Mouse (Mus musculus): Measurements from ENCODE around the gene Lgmn. TPM values are rescaled to one million over a fixed set of nuclear protein-coding genes. Genes with fewer than 3 reads are reported as not detected.
A peak's percentile ranks its signal among the peaks of the same experiment; 100 is the strongest.

The Lgmn gene
- total and polyA plus RNA-seq, 2 experiments from 2014 or later = 94.0 to 118 TPM

DNA sequence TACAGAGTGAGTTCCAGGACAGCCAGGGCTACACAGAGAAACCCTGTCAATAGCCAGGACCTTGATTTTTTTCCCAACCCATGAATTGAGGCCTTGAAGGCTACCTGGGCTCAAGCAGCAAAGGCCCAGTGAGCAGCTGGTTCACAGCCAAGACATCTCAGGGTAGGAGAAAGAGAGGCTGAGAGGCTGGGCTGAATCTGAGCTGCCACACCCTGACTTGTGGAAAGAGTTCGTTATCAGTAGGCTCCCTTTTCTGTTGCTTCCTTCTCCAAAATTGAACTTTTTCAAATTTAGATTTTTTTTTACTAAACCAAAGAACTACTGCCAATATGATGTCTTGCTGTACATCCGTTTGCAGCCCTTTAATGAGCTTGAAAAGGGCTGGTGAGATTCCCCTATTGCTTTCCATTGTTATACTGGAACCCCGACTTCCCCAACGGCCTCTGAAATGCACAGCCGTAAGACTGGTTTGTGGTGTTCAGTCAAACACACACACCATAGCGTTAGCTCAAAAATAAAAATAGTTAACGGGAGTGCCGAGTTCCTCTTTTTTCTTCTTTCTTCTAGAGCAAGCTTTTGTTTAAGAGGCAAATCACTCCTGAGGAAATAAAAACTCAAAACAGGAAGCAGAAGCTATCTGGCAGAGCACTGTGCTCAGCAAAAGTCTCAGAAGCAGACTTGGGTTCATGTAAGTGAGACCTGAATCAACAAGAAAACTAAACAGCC, 11.7 kb upstream of the Lgmn start:
- Histone ChIP-seq H3K27me3 (ENCODE audit: control insufficient read depth, insufficient read depth, low read length) (no peaks in the 10 kb centered on the region), H3K36me3 (replicated peaks; ENCODE audit: control insufficient read depth, insufficient read depth, low read length) (no peaks in the 10 kb centered on the region), H3K4me3 (ENCODE audit: low read depth, low read length) (no peak overlapping the region), H3K9ac (replicated peaks; ENCODE audit: low read depth, low read length) (no peak overlapping the region), H3K4me2 (ENCODE audit: low read depth, low read length) (no peak overlapping the region), H3K9me3 (replicated peaks; ENCODE audit: control insufficient read depth, low read length) (no peaks in the 10 kb centered on the region), H3K27ac (ENCODE audit: low read depth) (peak overlapping the region; percentile 69), H3K4me1 (ENCODE audit: control insufficient read depth, insufficient read depth) (peaks cover 10% of the 10 kb centered on the region; the same call in 1 of the 2 replicates)
- TF ChIP-seq EP300 (IDR thresholded peaks at IDR 0.05; ENCODE audit: low read depth) (no peak), CTCF (IDR thresholded peaks at IDR 0.05; ENCODE audit: low read depth) (no peak)
- ATAC-seq (ENCODE audit: insufficient read depth, low read depth) (no peak), DNase-seq (ENCODE audit: low spot score) (peak; percentile 31)
- 71% methylated on average over 8 of the region's 8 CpGs for WGBS

GRCm38 (mm10) chr12:102450437-102450836, 10.8 kb upstream of the Lgmn start:
- Histone ChIP-seq H3K9me3 (replicated peaks; ENCODE audit: control insufficient read depth, low read length) (no peaks in the 10 kb centered on the region), H3K36me3 (replicated peaks; ENCODE audit: control insufficient read depth, insufficient read depth, low read length) (no peaks in the 10 kb centered on the region), H3K9ac (replicated peaks; ENCODE audit: low read depth, low read length) (no peak overlapping the region), H3K27ac (ENCODE audit: low read depth) (peak overlapping the region; percentile 69), H3K4me2 (ENCODE audit: low read depth, low read length) (no peak overlapping the region), H3K4me3 (ENCODE audit: low read depth, low read length) (no peak overlapping the region), H3K4me1 (ENCODE audit: control insufficient read depth, insufficient read depth) (peaks cover 10% of the 10 kb centered on the region; the same call in 1 of the 2 replicates), H3K27me3 (ENCODE audit: control insufficient read depth, insufficient read depth, low read length) (no peaks in the 10 kb centered on the region)
- DNase-seq (ENCODE audit: low spot score) = peak; percentile 22
- WGBS = 21% methylated on average over 10 of the region's 10 CpGs
- TF ChIP-seq EP300 (IDR thresholded peaks at IDR 0.05; ENCODE audit: low read depth) = no peak
- no peak for TF ChIP-seq CTCF (IDR thresholded peaks at IDR 0.05; ENCODE audit: low read depth)
- peak; percentile 33 for ATAC-seq (ENCODE audit: insufficient read depth, low read depth)

DNA sequence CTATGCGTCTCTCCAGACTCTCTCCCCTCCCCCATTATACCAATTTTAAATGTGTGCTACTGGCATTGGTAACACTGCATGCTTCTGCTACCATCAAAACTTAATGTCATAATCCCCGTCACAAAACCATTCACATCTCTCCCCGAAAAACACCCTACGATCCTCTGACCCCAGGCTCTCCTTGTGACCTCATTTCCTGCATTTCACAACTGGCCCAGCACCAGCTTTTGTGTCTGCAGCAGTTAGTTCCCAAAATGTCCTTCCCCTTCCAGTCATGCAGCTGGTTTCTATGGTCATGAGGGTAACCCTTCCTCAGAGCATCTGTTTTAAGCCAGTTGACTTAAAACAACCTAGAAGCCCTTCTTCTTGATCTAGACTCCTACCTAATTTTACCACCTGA, 5.8 kb upstream of the Lgmn start:
- no peaks in the 10 kb centered on the region for H3K9me3 ChIP-seq (replicated peaks; ENCODE audit: control insufficient read depth, low read length)
- TF ChIP-seq EP300 (IDR thresholded peaks at IDR 0.05; ENCODE audit: low read depth) (no peak), CTCF (IDR thresholded peaks at IDR 0.05; ENCODE audit: low read depth) (no peak)

GRCm38 (mm10) chr12:102443676-102444075, 4.1 kb upstream of the Lgmn start:
- 70% methylated on average over 5 of the region's 5 CpGs for WGBS
- H3K4me3 ChIP-seq (ENCODE audit: low read depth, low read length) = no peak overlapping the region
- no peak overlapping the region for H3K4me2 ChIP-seq (ENCODE audit: low read depth, low read length)
- H3K27ac ChIP-seq (ENCODE audit: low read depth) = no peak overlapping the region
- DNase-seq (ENCODE audit: low spot score) (no peak), ATAC-seq (ENCODE audit: insufficient read depth, low read depth) (no peak)
- no peaks in the 10 kb centered on the region for H3K9me3 ChIP-seq (replicated peaks; ENCODE audit: control insufficient read depth, low read length)
- no peaks in the 10 kb centered on the region for H3K27me3 ChIP-seq (ENCODE audit: control insufficient read depth, insufficient read depth, low read length)
- no peak overlapping the region for H3K9ac ChIP-seq (replicated peaks; ENCODE audit: low read depth, low read length)
- H3K36me3 ChIP-seq (replicated peaks; ENCODE audit: control insufficient read depth, insufficient read depth, low read length) = no peaks in the 10 kb centered on the region
- no peak for TF ChIP-seq EP300 (IDR thresholded peaks at IDR 0.05; ENCODE audit: low read depth)
- TF ChIP-seq CTCF (IDR thresholded peaks at IDR 0.05; ENCODE audit: low read depth) = no peak
- no peaks in the 10 kb centered on the region; the same call in 1 of the 2 replicates for H3K4me1 ChIP-seq (ENCODE audit: control insufficient read depth, insufficient read depth)

More for the DNA sequence above, 5.8 kb upstream of the Lgmn start:
- no peak for ATAC-seq (ENCODE audit: insufficient read depth, low read depth)
- no peak for DNase-seq (ENCODE audit: low spot score)
- no peak overlapping the region for H3K27ac ChIP-seq (ENCODE audit: low read depth)
- 57% methylated on average over 4 of the region's 4 CpGs for WGBS
- H3K4me1 ChIP-seq (ENCODE audit: control insufficient read depth, insufficient read depth) = no peaks in the 10 kb centered on the region
- H3K4me2 ChIP-seq (ENCODE audit: low read depth, low read length) = no peak overlapping the region
- H3K27me3 ChIP-seq (ENCODE audit: control insufficient read depth, insufficient read depth, low read length) = no peaks in the 10 kb centered on the region
- no peak overlapping the region for H3K4me3 ChIP-seq (ENCODE audit: low read depth, low read length)
- no peak overlapping the region for H3K9ac ChIP-seq (replicated peaks; ENCODE audit: low read depth, low read length)
- no peaks in the 10 kb centered on the region for H3K36me3 ChIP-seq (replicated peaks; ENCODE audit: control insufficient read depth, insufficient read depth, low read length)

- TF ChIP-seq CTCF (IDR thresholded peaks at IDR 0.05; ENCODE audit: low read depth) (no peak), EP300 (IDR thresholded peaks at IDR 0.05; ENCODE audit: low read depth) (no peak)
- no peak for DNase-seq (ENCODE audit: low spot score)
- H3K4me2 ChIP-seq (ENCODE audit: low read depth, low read length) = no peak overlapping the region
- 79% methylated on average over 15 of the region's 15 CpGs for WGBS
- H3K4me1 ChIP-seq (ENCODE audit: control insufficient read depth, insufficient read depth) = no peaks in the 10 kb centered on the region; the same call in 1 of the 2 replicates
- no peak for ATAC-seq (ENCODE audit: insufficient read depth, low read depth)
- no peak overlapping the region for H3K27ac ChIP-seq (ENCODE audit: low read depth)
- H3K4me3 ChIP-seq (ENCODE audit: low read depth, low read length) = no peak overlapping the region
- H3K27me3 ChIP-seq (ENCODE audit: control insufficient read depth, insufficient read depth, low read length) = no peaks in the 10 kb centered on the region
- H3K36me3 ChIP-seq (replicated peaks; ENCODE audit: control insufficient read depth, insufficient read depth, low read length) = no peaks in the 10 kb centered on the region
- H3K9ac ChIP-seq (replicated peaks; ENCODE audit: low read depth, low read length) = no peak overlapping the region
- no peaks in the 10 kb centered on the region for H3K9me3 ChIP-seq (replicated peaks; ENCODE audit: control insufficient read depth, low read length)
Observed at GRCm38 (mm10) chr12:102442639-102443038, 3.0 kb upstream of the Lgmn start.

DNA sequence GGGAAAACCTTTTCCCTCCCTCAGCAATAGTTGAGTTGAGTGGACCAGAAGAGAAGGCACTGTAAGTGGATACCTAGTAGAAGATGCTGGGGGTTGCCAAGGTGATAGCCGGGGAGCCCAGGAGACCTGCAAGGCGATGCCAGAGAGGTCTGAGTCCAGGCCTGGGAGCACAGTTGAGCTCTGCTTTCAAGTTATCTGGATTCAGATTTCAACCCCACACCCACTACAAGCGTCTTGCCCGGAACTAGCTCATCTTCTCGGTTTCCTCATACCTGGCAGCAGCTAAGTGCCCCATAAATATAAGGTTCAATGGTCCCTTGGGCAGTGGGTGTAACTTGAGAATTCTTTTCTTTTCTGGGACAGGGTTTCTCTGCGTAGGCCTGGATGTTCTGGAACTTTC, 1.5 kb upstream of the Lgmn start:
- Histone ChIP-seq H3K4me3 (ENCODE audit: low read depth, low read length) (no peak overlapping the region), H3K36me3 (replicated peaks; ENCODE audit: control insufficient read depth, insufficient read depth, low read length) (no peaks in the 10 kb centered on the region), H3K4me2 (ENCODE audit: low read depth, low read length) (no peak overlapping the region), H3K9me3 (replicated peaks; ENCODE audit: control insufficient read depth, low read length) (no peaks in the 10 kb centered on the region), H3K27me3 (ENCODE audit: control insufficient read depth, insufficient read depth, low read length) (no peaks in the 10 kb centered on the region), H3K27ac (ENCODE audit: low read depth) (no peak overlapping the region), H3K9ac (replicated peaks; ENCODE audit: low read depth, low read length) (no peak overlapping the region), H3K4me1 (ENCODE audit: control insufficient read depth, insufficient read depth) (peaks cover 6% of the 10 kb centered on the region; the same call in 1 of the 2 replicates)
- 84% methylated on average over 6 of the region's 6 CpGs for WGBS
- DNase-seq (ENCODE audit: low spot score) = no peak
- TF ChIP-seq EP300 (IDR thresholded peaks at IDR 0.05; ENCODE audit: low read depth) (no peak), CTCF (IDR thresholded peaks at IDR 0.05; ENCODE audit: low read depth) (no peak)
- ATAC-seq (ENCODE audit: insufficient read depth, low read depth) = no peak
